Mouse (Mus musculus) midbrain, embryonic 13.5 days (tissue): ENCODE measurements at regions not wholly inside any gene's neighbourhood (a gene's known extent, or its start where the extent isn't known, plus 50 kb on each side); places are given as distances from the start of the nearest gene placed in this dataset.

Experiments used
- ATAC-seq: fragments of 200-750 bp; cut with Nextera tagmentation; 2 replicates; pipeline ENCODE4 v1.8.0; 2017; ENCODE audit warnings: mild to moderate bottlenecking, moderate TSS enrichment, moderate library complexity
- H3K27ac ChIP-seq: fragments of 300-500 bp; sonication (generic); 2 replicates; pipeline ENCODE4 v1.5.1; 2015; ENCODE audit warnings: inconsistent platforms, mild to moderate bottlenecking, moderate library complexity
- H3K27me3 ChIP-seq: fragments of 300-500 bp; sonication (generic); 2 replicates; pipeline ENCODE4 v1.6.1; 2015; ENCODE audit warnings: mild to moderate bottlenecking, inconsistent platforms
- H3K36me3 ChIP-seq: fragments of 300-500 bp; sonication (generic); 2 replicates; pipeline ENCODE4 v1.6.1; 2015; ENCODE audit warnings: mild to moderate bottlenecking, inconsistent platforms
- H3K4me1 ChIP-seq: fragments of 300-500 bp; sonication (generic); replicated peaks from 2 replicates; pipeline ENCODE4 v1.6.1; 2015; ENCODE audit warnings: inconsistent platforms
- H3K4me2 ChIP-seq: fragments of 300-500 bp; sonication (generic); replicated peaks from 2 replicates; pipeline ENCODE4 v1.6.1; 2015; ENCODE audit warnings: moderate library complexity, mild to moderate bottlenecking, inconsistent platforms
- H3K4me3 ChIP-seq: fragments of 300-500 bp; sonication (generic); replicated peaks from 2 replicates; pipeline ENCODE4 v1.5.1; 2015; ENCODE audit warnings: mild to moderate bottlenecking, inconsistent platforms
- H3K9ac ChIP-seq: fragments of 300-500 bp; sonication (generic); replicated peaks from 2 replicates; pipeline ENCODE4 v1.6.1; 2015; ENCODE audit warnings: mild to moderate bottlenecking, inconsistent platforms
- H3K9me3 ChIP-seq: fragments of 300-500 bp; sonication (generic); 2 replicates; pipeline ENCODE4 v1.6.1; 2016; ENCODE audit warnings: mild to moderate bottlenecking, inconsistent platforms
- WGBS: fragments of 180-500 bp; shearing (Covaris S2); methylation state at CpG from one replicate; pipeline ENCODE4 v1.1.7; 2015; 5-methylcytosine and 5-hydroxymethylcytosine counted together

- no peaks in the 10 kb centered on the region for H3K9me3 ChIP-seq
- H3K36me3 ChIP-seq, result no peaks in the 10 kb centered on the region
- ATAC-seq, result no peak
- no peaks in the 10 kb centered on the region for H3K27me3 ChIP-seq
- no peak overlapping the region for H3K4me2 ChIP-seq
- no peak overlapping the region for H3K27ac ChIP-seq
- 78% methylated on average over 6 of the region's 6 CpGs for WGBS
- no peaks in the 10 kb centered on the region for H3K4me1 ChIP-seq
- H3K9ac ChIP-seq, result no peak overlapping the region
- no peak overlapping the region for H3K4me3 ChIP-seq
Measured at GRCm38 (mm10) chr9:52836151-52836630, 156.6 kb upstream of the AI593442 start.

GRCm38 (mm10) chr9:52835481-52836150 lies 156.0 kb upstream of the AI593442 start:
- no peak for ATAC-seq
- no peak overlapping the region for H3K4me2 ChIP-seq
- H3K9me3 ChIP-seq, result no peaks in the 10 kb centered on the region
- no peaks in the 10 kb centered on the region for H3K36me3 ChIP-seq
- no peaks in the 10 kb centered on the region for H3K27me3 ChIP-seq
- WGBS, result 83% methylated on average over 8 of the region's 8 CpGs
- H3K4me1 ChIP-seq, result no peaks in the 10 kb centered on the region
- H3K4me3 ChIP-seq, result no peak overlapping the region
- H3K9ac ChIP-seq, result no peak overlapping the region
- H3K27ac ChIP-seq, result no peak overlapping the region

- H3K27me3 ChIP-seq, result no peaks in the 10 kb centered on the region
- H3K9ac ChIP-seq, result no peak overlapping the region
- no peak overlapping the region for H3K4me3 ChIP-seq
- 85% methylated on average over 1 of the region's 1 CpGs for WGBS
- no peak overlapping the region for H3K4me2 ChIP-seq
- no peaks in the 10 kb centered on the region for H3K36me3 ChIP-seq
- H3K4me1 ChIP-seq, result no peaks in the 10 kb centered on the region
- ATAC-seq, result no peak
- H3K27ac ChIP-seq, result no peak overlapping the region
- H3K9me3 ChIP-seq, result no peaks in the 10 kb centered on the region
Measured at GRCm38 (mm10) chr9:52826781-52827180, 147.2 kb upstream of the AI593442 start.

- H3K4me1 ChIP-seq, result no peaks in the 10 kb centered on the region
- H3K9ac ChIP-seq, result no peak overlapping the region
- no peak for ATAC-seq
- H3K4me2 ChIP-seq, result no peak overlapping the region
- WGBS, result 91% methylated on average over 4 of the region's 4 CpGs
- H3K36me3 ChIP-seq, result no peaks in the 10 kb centered on the region
- H3K27me3 ChIP-seq, result no peaks in the 10 kb centered on the region
- no peak overlapping the region for H3K27ac ChIP-seq
- H3K9me3 ChIP-seq, result no peaks in the 10 kb centered on the region
- no peak overlapping the region for H3K4me3 ChIP-seq
Measured at GRCm38 (mm10) chr9:52816309-52816708, 136.7 kb upstream of the AI593442 start.

GRCm38 (mm10) chr9:52802969-52803368 lies 123.4 kb upstream of the AI593442 start:
- WGBS, result 94% methylated on average over 13 of the region's 13 CpGs
- Histone ChIP-seq H3K4me1 (no peaks in the 10 kb centered on the region), H3K4me2 (no peak overlapping the region), H3K36me3 (no peaks in the 10 kb centered on the region), H3K9me3 (no peaks in the 10 kb centered on the region), H3K27ac (no peak overlapping the region), H3K4me3 (no peak overlapping the region), H3K9ac (no peak overlapping the region), H3K27me3 (no peaks in the 10 kb centered on the region)
- no peak for ATAC-seq

- Histone ChIP-seq H3K27ac (no peak overlapping the region), H3K4me2 (no peak overlapping the region), H3K4me3 (no peak overlapping the region), H3K27me3 (no peaks in the 10 kb centered on the region), H3K9me3 (no peaks in the 10 kb centered on the region), H3K36me3 (no peaks in the 10 kb centered on the region), H3K4me1 (no peaks in the 10 kb centered on the region), H3K9ac (no peak overlapping the region)
- WGBS, result 75% methylated on average over 5 of the region's 5 CpGs
- ATAC-seq, result no peak
Measured at GRCm38 (mm10) chr9:52801801-52802200, 122.2 kb upstream of the AI593442 start.

GRCm38 (mm10) chr9:52800476-52800875 lies 120.9 kb upstream of the AI593442 start:
- H3K36me3 ChIP-seq, result no peaks in the 10 kb centered on the region
- no peak for ATAC-seq

GRCm38 (mm10) chr9:52792596-52792995 lies 113.0 kb upstream of the AI593442 start:
- Histone ChIP-seq H3K4me3 (no peak overlapping the region), H3K4me2 (no peak overlapping the region), H3K27ac (no peak overlapping the region), H3K36me3 (no peaks in the 10 kb centered on the region), H3K9me3 (no peaks in the 10 kb centered on the region), H3K9ac (no peak overlapping the region), H3K27me3 (no peaks in the 10 kb centered on the region), H3K4me1 (no peaks in the 10 kb centered on the region)
- ATAC-seq, result no peak
- WGBS, result 75% methylated on average over 1 of the region's 1 CpGs

More at GRCm38 (mm10) chr9:52800476-52800875, 120.9 kb upstream of the AI593442 start:
- Histone ChIP-seq H3K4me1 (no peaks in the 10 kb centered on the region), H3K4me2 (no peak overlapping the region), H3K27me3 (no peaks in the 10 kb centered on the region), H3K27ac (no peak overlapping the region), H3K4me3 (no peak overlapping the region), H3K9me3 (no peaks in the 10 kb centered on the region), H3K9ac (no peak overlapping the region)
- 84% methylated on average over 3 of the region's 3 CpGs for WGBS

GRCm38 (mm10) chr9:52782520-52782919 lies 102.9 kb upstream of the AI593442 start:
- ATAC-seq, result no peak
- Histone ChIP-seq H3K4me3 (no peak overlapping the region), H3K27ac (no peak overlapping the region), H3K4me2 (no peak overlapping the region), H3K36me3 (no peaks in the 10 kb centered on the region), H3K9ac (no peak overlapping the region), H3K4me1 (no peaks in the 10 kb centered on the region), H3K27me3 (no peaks in the 10 kb centered on the region), H3K9me3 (no peaks in the 10 kb centered on the region)
- WGBS, result 91% methylated on average over 3 of the region's 3 CpGs

GRCm38 (mm10) chr9:52776542-52776941 lies 97.0 kb upstream of the AI593442 start:
- ATAC-seq, result no peak
- no peak overlapping the region for H3K27ac ChIP-seq

GRCm38 (mm10) chr9:52775232-52775631 lies 95.7 kb upstream of the AI593442 start:
- Histone ChIP-seq H3K4me2 (no peak overlapping the region), H3K27ac (no peak overlapping the region), H3K4me1 (0 out of 2 replicates have a peak, but pooled peaks cover 5% of the 10 kb centered on the region), H3K9ac (no peak overlapping the region), H3K27me3 (no peaks in the 10 kb centered on the region), H3K9me3 (no peaks in the 10 kb centered on the region), H3K36me3 (no peaks in the 10 kb centered on the region), H3K4me3 (no peak overlapping the region)
- ATAC-seq, result no peak
- WGBS, result 100% methylated on average over 1 of the region's 1 CpGs

More at GRCm38 (mm10) chr9:52776542-52776941, 97.0 kb upstream of the AI593442 start:
- H3K9me3 ChIP-seq, result no peaks in the 10 kb centered on the region
- WGBS, result 25% methylated on average over 6 of the region's 6 CpGs
- H3K9ac ChIP-seq, result no peak overlapping the region
- no peak overlapping the region for H3K4me3 ChIP-seq
- H3K27me3 ChIP-seq, result no peaks in the 10 kb centered on the region
- no peak overlapping the region for H3K4me2 ChIP-seq
- H3K36me3 ChIP-seq, result no peaks in the 10 kb centered on the region
- 0 out of 2 replicates have a peak, but pooled peaks cover 5% of the 10 kb centered on the region for H3K4me1 ChIP-seq

GRCm38 (mm10) chr9:52768056-52768455 lies 88.5 kb upstream of the AI593442 start:
- H3K4me2 ChIP-seq, result no peak overlapping the region
- 85% methylated on average over 5 of the region's 5 CpGs for whole genome bisulfite sequencing
- H3K9ac ChIP-seq, result no peak overlapping the region
- H3K9me3 ChIP-seq, result no peaks in the 10 kb centered on the region
- no peak overlapping the region for H3K4me3 ChIP-seq
- no peaks in the 10 kb centered on the region for H3K27me3 ChIP-seq
- H3K36me3 ChIP-seq, result no peaks in the 10 kb centered on the region
- H3K27ac ChIP-seq, result no peak overlapping the region
- H3K4me1 ChIP-seq, result peaks cover 3% of the 10 kb centered on the region; the same call in 1 of the 2 replicates
- ATAC-seq, result no peak

- Histone ChIP-seq H3K9me3 (no peaks in the 10 kb centered on the region), H3K9ac (no peak overlapping the region), H3K4me3 (no peak overlapping the region), H3K27me3 (no peaks in the 10 kb centered on the region), H3K4me2 (no peak overlapping the region), H3K36me3 (no peaks in the 10 kb centered on the region), H3K4me1 (peaks cover 3% of the 10 kb centered on the region; the same call in 1 of the 2 replicates), H3K27ac (no peak overlapping the region)
- ATAC-seq, result no peak
- WGBS, result 42% methylated on average over 5 of the region's 5 CpGs
Measured at GRCm38 (mm10) chr9:52765809-52766208, 86.2 kb upstream of the AI593442 start.
